Mouse (Mus musculus) bone marrow macrophage, adult 2 months (primary cell): ENCODE measurements around the gene Prrc2b.

Experiments
- CTCF ChIP-seq: IDR thresholded peaks from 2 replicates; pipeline ENCODE4 v1.5.1; 2012; ENCODE audit warnings: low read depth, mild to moderate bottlenecking, low read length, moderate library complexity
- POLR2A ChIP-seq: IDR thresholded peaks from 2 replicates; pipeline ENCODE4 v1.6.1; 2012; ENCODE audit warnings: mild to moderate bottlenecking, low read depth, low read length, borderline replicate concordance

GRCm38 (mm10) chr2:32201527-32201926 is 50.6 kb downstream of the Prrc2b start:
- TF ChIP-seq CTCF (no peak), POLR2A (no peak)
